Mouse (Mus musculus) adrenal gland, adult 8-10 months (tissue): Measurements from ENCODE around the gene Nhsl1. TPM values are rescaled to one million over a fixed set of nuclear protein-coding genes. Genes with fewer than 3 reads are reported as not detected.
"Not testable (repeated sequence)": the region's sequence is repeated elsewhere in the genome, so short reads cannot be mapped to it uniquely, and the experiment has no call there.

Experiments
- DNase-seq: peaks from one replicate; pipeline ENCODE4 v3.0.0; 2022
- total RNA-seq, 4 experiments: library from RNA; stranded (reverse); gene quantifications; 2 replicates each; pipeline ENCODE4 v1.2.4; 2022

The Nhsl1 gene
- total RNA-seq, 4 experiments from 2014 or later: 2.2 to 5.6 (median 3.6) TPM

GRCm38 (mm10) chr10:18547381-18547780 is 228.6 kb downstream of the Nhsl1 start:
- DNase-seq: no peak

GRCm38 (mm10) chr10:18549321-18550216 is 230.8 kb downstream of the Nhsl1 start:
- no peak for DNase-seq

GRCm38 (mm10) chr10:18559076-18559475 is 240.3 kb downstream of the Nhsl1 start:
- DNase-seq: not testable (repeated sequence)

- DNase-seq: no peak
Measured at GRCm38 (mm10) chr10:18561445-18561844, 242.7 kb downstream of the Nhsl1 start.

- DNase-seq: no peak
Measured at GRCm38 (mm10) chr10:18562940-18563339, 244.2 kb downstream of the Nhsl1 start.

- DNase-seq: no peak
Measured at GRCm38 (mm10) chr10:18572581-18572980, 253.8 kb downstream of the Nhsl1 start.

Other genes starting within 250 kb of the Nhsl1 start
- gene Ect2l, start 108.1 kb upstream of the Nhsl1 start, total RNA-seq: under 1 TPM in 1 of 4 experiments, not detected in 3; 0.24 TPM
- 10 to 100 TPM; 13.4 to 18.7 (median 15.6) TPM for gene Ccdc28a, start 84.0 kb upstream of the Nhsl1 start, total RNA-seq
- gene Hebp2, start 227.1 kb downstream of the Nhsl1 start, total RNA-seq: 1 to 10 TPM; 3.6 to 7.0 (median 5.8) TPM